Mouse (Mus musculus): ENCODE measurements around the gene Rab9b. TPM values are rescaled to one million over a fixed set of nuclear protein-coding genes. Genes with fewer than 3 reads are reported as not detected.

Rab9b gene
- polyA plus RNA-seq (2014; fragmentation: Nextera tagmentation; extraction: Ambion mirVana): 2.1 and 2.4 TPM in 2 replicates

- peak within 1 kb of the TSS; percentile 60 for H3K4me2 ChIP-seq (ENCODE audit: low read depth, low read length, severe bottlenecking)
- no peaks in the 10 kb centered on the region for H3K4me1 ChIP-seq (replicated peaks; ENCODE audit: control insufficient read depth, insufficient read depth, low read length)
- H3K9me3 ChIP-seq (ENCODE audit: control insufficient read depth, low read length): no peaks in the 10 kb centered on the region
- peak; percentile 90 for ATAC-seq (replicated peaks; ENCODE audit: low FRiP score)
- H3K9ac ChIP-seq (ENCODE audit: low read length): peak within 1 kb of the TSS; percentile 35; the same call in 1 of the 2 replicates
- peak within 1 kb of the TSS; percentile 44 for H3K4me3 ChIP-seq (ENCODE audit: low read depth, low read length)
- peak; percentile 60 for DNase-seq (ENCODE audit: low spot score)
- H3K36me3 ChIP-seq (ENCODE audit: control insufficient read depth, insufficient read depth, low read length): no peaks in the 10 kb centered on the region
- H3K27ac ChIP-seq (ENCODE audit: low read depth, low read length): no peak within 1 kb of the TSS
- 14% methylated on average over 27 of the region's 36 CpGs for WGBS
- H3K27me3 ChIP-seq (ENCODE audit: control insufficient read depth, insufficient read depth, low read length): no peaks in the 10 kb centered on the region; the same call in 1 of the 2 replicates
Measured at GRCm38 (mm10) chrX:136868061-136869040, at the start of gene Rab9b. Gene Rab9b, minus strand, starts transcription at chrX:136868755.

- no peak overlapping the region for H3K4me2 ChIP-seq (ENCODE audit: low read depth, low read length, severe bottlenecking)
- no peak overlapping the region for H3K9ac ChIP-seq (ENCODE audit: low read length)
- no peaks in the 10 kb centered on the region for H3K36me3 ChIP-seq (ENCODE audit: control insufficient read depth, insufficient read depth, low read length)
- no peak overlapping the region for H3K27ac ChIP-seq (ENCODE audit: low read depth, low read length)
- H3K9me3 ChIP-seq (ENCODE audit: control insufficient read depth, low read length): no peaks in the 10 kb centered on the region
- no peak overlapping the region for H3K4me3 ChIP-seq (ENCODE audit: low read depth, low read length)
- DNase-seq (ENCODE audit: low spot score): no peak
- ATAC-seq (replicated peaks; ENCODE audit: low FRiP score): no peak
- no peaks in the 10 kb centered on the region for H3K27me3 ChIP-seq (ENCODE audit: control insufficient read depth, insufficient read depth, low read length)
- 62% methylated on average over 4 of the region's 4 CpGs for WGBS
- H3K4me1 ChIP-seq (replicated peaks; ENCODE audit: control insufficient read depth, insufficient read depth, low read length): no peaks in the 10 kb centered on the region
Measured at GRCm38 (mm10) chrX:136904369-136904768, 35.8 kb upstream of the Rab9b start.

- Histone ChIP-seq H3K4me1 (replicated peaks; ENCODE audit: control insufficient read depth, insufficient read depth, low read length) (no peaks in the 10 kb centered on the region), H3K9me3 (ENCODE audit: control insufficient read depth, low read length) (no peaks in the 10 kb centered on the region), H3K36me3 (ENCODE audit: control insufficient read depth, insufficient read depth, low read length) (no peaks in the 10 kb centered on the region), H3K4me3 (ENCODE audit: low read depth, low read length) (no peak overlapping the region), H3K9ac (ENCODE audit: low read length) (no peak overlapping the region), H3K4me2 (ENCODE audit: low read depth, low read length, severe bottlenecking) (no peak overlapping the region), H3K27ac (ENCODE audit: low read depth, low read length) (no peak overlapping the region), H3K27me3 (ENCODE audit: control insufficient read depth, insufficient read depth, low read length) (no peaks in the 10 kb centered on the region)
- DNase-seq (ENCODE audit: low spot score): no peak
- no peak for ATAC-seq (replicated peaks; ENCODE audit: low FRiP score)
- 61% methylated on average over 2 of the region's 2 CpGs for WGBS
Measured at GRCm38 (mm10) chrX:136895757-136896156, 27.2 kb upstream of the Rab9b start.

GRCm38 (mm10) chrX:136850300-136850699 lies 18.3 kb downstream of the Rab9b start:
- 40% methylated on average over 3 of the region's 3 CpGs for WGBS
- H3K36me3 ChIP-seq (ENCODE audit: control insufficient read depth, insufficient read depth, low read length): no peaks in the 10 kb centered on the region

GRCm38 (mm10) chrX:136828610-136829009 lies 39.9 kb downstream of the Rab9b start:
- no peak overlapping the region for H3K4me3 ChIP-seq (ENCODE audit: low read depth, low read length)
- DNase-seq (ENCODE audit: low spot score) (no peak), ATAC-seq (replicated peaks; ENCODE audit: low FRiP score) (no peak)
- no peak overlapping the region for H3K4me2 ChIP-seq (ENCODE audit: low read depth, low read length, severe bottlenecking)
- H3K9ac ChIP-seq (ENCODE audit: low read length): no peak overlapping the region
- H3K27ac ChIP-seq (ENCODE audit: low read depth, low read length): no peak overlapping the region
- H3K36me3 ChIP-seq (ENCODE audit: control insufficient read depth, insufficient read depth, low read length): no peaks in the 10 kb centered on the region
- H3K4me1 ChIP-seq (replicated peaks; ENCODE audit: control insufficient read depth, insufficient read depth, low read length): no peaks in the 10 kb centered on the region
- no peaks in the 10 kb centered on the region for H3K9me3 ChIP-seq (ENCODE audit: control insufficient read depth, low read length)
- H3K27me3 ChIP-seq (ENCODE audit: control insufficient read depth, insufficient read depth, low read length): no peaks in the 10 kb centered on the region

More at GRCm38 (mm10) chrX:136850300-136850699, 18.3 kb downstream of the Rab9b start:
- H3K27ac ChIP-seq (ENCODE audit: low read depth, low read length): no peak overlapping the region
- H3K4me1 ChIP-seq (replicated peaks; ENCODE audit: control insufficient read depth, insufficient read depth, low read length): no peaks in the 10 kb centered on the region
- no peak for ATAC-seq (replicated peaks; ENCODE audit: low FRiP score)
- no peak overlapping the region for H3K4me3 ChIP-seq (ENCODE audit: low read depth, low read length)
- H3K27me3 ChIP-seq (ENCODE audit: control insufficient read depth, insufficient read depth, low read length): no peaks in the 10 kb centered on the region
- no peak overlapping the region for H3K9ac ChIP-seq (ENCODE audit: low read length)
- no peaks in the 10 kb centered on the region for H3K9me3 ChIP-seq (ENCODE audit: control insufficient read depth, low read length)
- no peak for DNase-seq (ENCODE audit: low spot score)
- H3K4me2 ChIP-seq (ENCODE audit: low read depth, low read length, severe bottlenecking): no peak overlapping the region

GRCm38 (mm10) chrX:136825016-136825415 lies 43.5 kb downstream of the Rab9b start:
- H3K9me3 ChIP-seq (ENCODE audit: control insufficient read depth, low read length): no peaks in the 10 kb centered on the region
- H3K4me1 ChIP-seq (replicated peaks; ENCODE audit: control insufficient read depth, insufficient read depth, low read length): no peaks in the 10 kb centered on the region
- 60% methylated on average over 4 of the region's 4 CpGs for WGBS
- no peak overlapping the region for H3K27ac ChIP-seq (ENCODE audit: low read depth, low read length)
- no peak for DNase-seq (ENCODE audit: low spot score)
- no peak for ATAC-seq (replicated peaks; ENCODE audit: low FRiP score)
- H3K27me3 ChIP-seq (ENCODE audit: control insufficient read depth, insufficient read depth, low read length): no peaks in the 10 kb centered on the region
- no peak overlapping the region for H3K9ac ChIP-seq (ENCODE audit: low read length)
- no peaks in the 10 kb centered on the region for H3K36me3 ChIP-seq (ENCODE audit: control insufficient read depth, insufficient read depth, low read length)
- H3K4me2 ChIP-seq (ENCODE audit: low read depth, low read length, severe bottlenecking): no peak overlapping the region
- no peak overlapping the region for H3K4me3 ChIP-seq (ENCODE audit: low read depth, low read length)

GRCm38 (mm10) chrX:136822371-136822770 lies 46.2 kb downstream of the Rab9b start, which contains the start of gene Plp1:
Gene Plp1, plus strand, starts transcription at chrX:136822671.
- Histone ChIP-seq H3K4me3 (ENCODE audit: low read depth, low read length) (no peak within 1 kb of the TSS), H3K4me2 (ENCODE audit: low read depth, low read length, severe bottlenecking) (no peak within 1 kb of the TSS), H3K27me3 (ENCODE audit: control insufficient read depth, insufficient read depth, low read length) (no peaks in the 10 kb centered on the region), H3K36me3 (ENCODE audit: control insufficient read depth, insufficient read depth, low read length) (no peaks in the 10 kb centered on the region), H3K4me1 (replicated peaks; ENCODE audit: control insufficient read depth, insufficient read depth, low read length) (no peaks in the 10 kb centered on the region), H3K9ac (ENCODE audit: low read length) (no peak within 1 kb of the TSS), H3K9me3 (ENCODE audit: control insufficient read depth, low read length) (no peaks in the 10 kb centered on the region), H3K27ac (ENCODE audit: low read depth, low read length) (no peak within 1 kb of the TSS)
- WGBS: 15% methylated on average over 1 of the region's 1 CpGs
- DNase-seq (ENCODE audit: low spot score) (no peak), ATAC-seq (replicated peaks; ENCODE audit: low FRiP score) (no peak)

GRCm38 (mm10) chrX:136820250-136820649 lies 48.3 kb downstream of the Rab9b start:
- Histone ChIP-seq H3K36me3 (ENCODE audit: control insufficient read depth, insufficient read depth, low read length) (no peaks in the 10 kb centered on the region), H3K27ac (ENCODE audit: low read depth, low read length) (no peak overlapping the region), H3K4me3 (ENCODE audit: low read depth, low read length) (no peak overlapping the region), H3K9me3 (ENCODE audit: control insufficient read depth, low read length) (no peaks in the 10 kb centered on the region), H3K4me1 (replicated peaks; ENCODE audit: control insufficient read depth, insufficient read depth, low read length) (no peaks in the 10 kb centered on the region), H3K27me3 (ENCODE audit: control insufficient read depth, insufficient read depth, low read length) (no peaks in the 10 kb centered on the region), H3K4me2 (ENCODE audit: low read depth, low read length, severe bottlenecking) (no peak overlapping the region), H3K9ac (ENCODE audit: low read length) (no peak overlapping the region)
- WGBS: 8% methylated on average over 1 of the region's 1 CpGs
- DNase-seq (ENCODE audit: low spot score) (peak; percentile 82), ATAC-seq (replicated peaks; ENCODE audit: low FRiP score) (peak; percentile 79)

All from forebrain, embryonic 11.5 days (tissue).